Mouse (Mus musculus) cerebellum, adult (tissue): ENCODE results near the gene Clcn2.

Experiments
- ATAC-seq: cut with Nextera tagmentation; 2 replicates; pipeline ENCODE4 v1.9.2; 2017; ENCODE audit warnings: mild to moderate bottlenecking, moderate library complexity, mixed read lengths; ENCODE audit not compliant: insufficient number of reproducible peaks, low FRiP score, low TSS enrichment

Clcn2 gene

GRCm38 (mm10) chr16:20702522-20702893 is 15.0 kb downstream of the Clcn2 start:
- ATAC-seq: no peak

DNA sequence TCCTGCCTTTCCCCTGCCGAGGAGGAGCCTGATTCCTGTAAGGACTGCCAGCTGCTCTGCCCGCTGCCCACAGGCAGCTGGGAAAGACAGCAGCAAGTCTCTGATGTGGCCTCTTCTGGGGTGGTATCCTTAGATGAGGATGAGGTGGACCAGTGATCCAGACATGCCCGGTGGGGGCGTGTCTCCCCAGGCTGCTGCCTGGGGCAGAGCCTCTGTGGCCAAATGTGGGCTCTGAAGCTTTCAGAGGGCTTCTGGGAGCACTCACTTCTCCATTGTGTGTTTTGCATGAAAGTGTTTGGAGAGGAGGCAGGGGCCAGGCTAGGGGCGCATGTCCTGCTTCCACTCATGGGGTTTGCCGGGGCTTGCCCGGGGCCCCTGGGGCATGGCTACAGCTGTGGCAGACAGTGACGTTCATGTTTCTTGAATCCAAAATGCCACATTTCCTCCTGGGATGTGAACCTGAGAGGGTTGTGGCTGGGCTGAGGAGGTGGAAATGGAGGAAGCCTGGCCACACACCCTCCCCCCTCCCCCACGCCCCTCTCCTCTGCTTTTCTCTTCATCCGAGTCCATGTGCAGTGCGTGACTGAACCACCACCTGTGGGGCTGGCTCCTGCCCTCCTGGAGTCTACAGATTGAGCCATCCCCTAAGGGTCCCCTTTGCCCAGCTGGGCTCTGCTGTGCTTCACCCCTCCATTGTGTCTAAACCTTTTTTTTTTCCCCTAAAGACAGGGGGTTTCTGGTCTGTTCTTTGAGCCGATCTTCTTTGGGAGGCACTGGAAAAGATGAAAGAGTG is 15.6 kb downstream of the Clcn2 start:
- ATAC-seq: no peak

DNA sequence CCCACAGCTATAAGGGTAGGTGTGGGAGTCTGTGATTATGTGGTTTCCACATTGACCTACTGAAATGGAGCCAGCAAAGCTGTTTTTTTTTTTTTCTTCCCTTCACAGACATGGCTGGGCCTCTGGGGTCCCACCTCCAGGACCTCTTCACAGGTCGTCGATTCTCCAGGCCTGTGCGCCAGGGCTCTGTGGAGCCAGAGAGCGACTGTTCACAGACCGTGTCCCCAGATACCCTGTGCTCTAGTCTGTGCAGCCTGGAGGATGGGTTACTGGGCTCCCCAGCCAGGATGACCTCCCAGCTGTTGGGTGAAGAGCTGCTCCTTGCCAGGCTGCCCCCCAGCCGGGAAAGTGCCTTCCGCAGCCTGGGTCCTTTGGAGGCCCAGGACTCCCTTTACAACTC is 16.2 kb downstream of the Clcn2 start:
- no peak for ATAC-seq

- ATAC-seq: peak; percentile 47; the same call in 1 of the 2 replicates
These were observed 17.5 kb downstream of the Clcn2 start for GRCm38 (mm10) chr16:20700036-20700435.

DNA sequence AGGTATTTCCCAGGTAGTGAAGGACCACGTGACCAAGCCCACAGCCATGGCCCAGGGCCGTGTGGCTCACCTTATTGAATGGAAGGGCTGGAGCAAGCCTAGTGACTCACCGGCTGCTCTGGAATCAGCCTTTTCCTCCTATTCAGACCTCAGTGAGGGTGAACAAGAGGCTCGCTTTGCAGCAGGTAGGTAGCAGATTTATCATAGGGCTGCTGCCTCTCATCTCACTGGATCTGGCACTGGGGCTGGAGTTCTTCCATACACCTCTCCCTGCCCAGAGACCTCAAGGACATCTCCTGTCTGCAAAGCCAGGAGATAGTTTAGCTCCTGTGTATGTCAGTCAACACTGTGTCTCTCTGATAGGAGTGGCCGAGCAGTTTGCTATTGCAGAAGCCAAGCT is 18.3 kb downstream of the Clcn2 start:
- no peak for ATAC-seq

GRCm38 (mm10) chr16:20695622-20696323 is 21.8 kb downstream of the Clcn2 start:
- peak; percentile 53 for ATAC-seq

DNA sequence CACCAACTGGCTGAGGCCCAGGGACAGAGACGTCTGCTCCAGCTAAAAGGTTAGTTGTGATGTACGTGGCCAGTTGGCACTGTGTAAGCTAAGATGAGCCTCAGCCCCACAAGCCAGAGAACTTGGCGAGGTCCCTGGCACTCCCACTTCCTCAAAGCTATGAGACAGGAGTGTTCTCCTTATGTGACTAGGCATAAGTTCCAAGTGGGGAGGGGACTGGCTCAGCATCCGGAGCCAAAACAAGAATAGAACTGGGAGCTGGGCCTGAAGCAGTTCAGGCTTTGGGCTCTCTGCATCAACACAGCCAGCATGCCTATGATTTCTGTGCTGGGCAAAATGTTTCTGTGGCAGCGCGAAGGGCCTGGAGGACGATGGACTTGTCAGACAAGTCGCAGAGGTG is 22.8 kb downstream of the Clcn2 start:
- ATAC-seq: 0 out of 2 replicates have a peak, but pooled peaks have one; percentile 21

GRCm38 (mm10) chr16:20693111-20693701 is 24.3 kb downstream of the Clcn2 start, which contains the start of gene Fam131a:
Gene Fam131a (plus strand): TSS chr16:20693241.
- ATAC-seq: peak; percentile 85

DNA sequence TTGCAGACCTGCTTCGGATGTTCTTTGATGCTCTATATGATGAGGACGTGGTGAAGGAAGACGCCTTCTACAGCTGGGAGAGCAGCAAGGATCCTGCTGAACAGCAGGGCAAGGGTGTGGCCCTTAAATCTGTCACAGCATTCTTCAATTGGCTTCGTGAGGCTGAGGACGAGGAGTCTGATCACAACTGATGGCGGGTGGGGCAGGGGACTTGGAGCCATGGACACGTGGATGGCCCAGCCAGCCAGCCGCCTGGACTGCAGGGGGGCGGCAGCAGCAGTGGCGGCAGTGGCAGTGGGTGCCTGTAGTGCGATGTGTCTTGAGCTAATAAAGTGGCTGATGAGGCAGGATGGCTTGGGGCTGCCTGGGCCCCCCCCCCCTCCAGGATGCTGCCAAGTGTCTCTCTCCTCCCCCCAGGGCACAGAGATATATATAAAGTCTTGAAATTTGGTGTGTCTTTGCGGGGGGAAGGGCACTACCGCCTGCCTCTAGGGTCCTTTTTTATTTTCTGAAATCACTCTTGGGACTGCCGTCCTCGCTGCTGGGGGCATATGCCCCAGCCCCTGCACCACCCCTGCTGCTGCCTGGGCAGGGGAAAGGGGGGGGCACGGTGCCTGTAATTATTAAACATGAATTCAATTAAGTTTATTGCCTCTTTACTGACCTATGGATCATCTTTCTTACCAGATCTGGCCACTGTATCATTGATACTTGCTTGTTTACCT is 25.1 kb downstream of the Clcn2 start:
- no peak for ATAC-seq

- ATAC-seq: no peak
These were observed 25.9 kb downstream of the Clcn2 start for GRCm38 (mm10) chr16:20691617-20692016.

DNA sequence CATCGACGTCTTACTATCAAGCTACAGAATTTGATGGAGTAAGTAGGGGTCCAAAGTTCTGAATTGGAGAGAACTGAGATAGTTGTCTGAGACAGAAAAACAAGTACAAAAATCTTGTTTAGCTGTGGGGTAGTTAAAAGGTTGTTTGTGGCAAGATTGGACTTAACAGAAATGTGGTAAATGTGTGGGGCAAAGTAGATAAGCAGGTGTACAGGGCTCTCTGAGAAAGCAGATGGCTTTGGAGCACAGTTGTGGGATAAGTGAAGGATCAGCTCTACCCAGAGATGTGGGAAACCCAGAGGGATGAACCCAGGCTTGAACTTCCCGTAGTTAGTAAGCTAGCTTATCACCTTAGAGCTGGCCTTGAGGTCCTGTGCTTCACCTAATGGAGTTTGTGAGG is 26.8 kb downstream of the Clcn2 start:
- ATAC-seq: no peak

GRCm38 (mm10) chr16:20677974-20678675 is 39.4 kb downstream of the Clcn2 start:
- ATAC-seq: 0 out of 2 replicates have a peak, but pooled peaks have one; percentile 45

GRCm38 (mm10) chr16:20677380-20677779 is 40.2 kb downstream of the Clcn2 start:
- ATAC-seq: no peak

DNA sequence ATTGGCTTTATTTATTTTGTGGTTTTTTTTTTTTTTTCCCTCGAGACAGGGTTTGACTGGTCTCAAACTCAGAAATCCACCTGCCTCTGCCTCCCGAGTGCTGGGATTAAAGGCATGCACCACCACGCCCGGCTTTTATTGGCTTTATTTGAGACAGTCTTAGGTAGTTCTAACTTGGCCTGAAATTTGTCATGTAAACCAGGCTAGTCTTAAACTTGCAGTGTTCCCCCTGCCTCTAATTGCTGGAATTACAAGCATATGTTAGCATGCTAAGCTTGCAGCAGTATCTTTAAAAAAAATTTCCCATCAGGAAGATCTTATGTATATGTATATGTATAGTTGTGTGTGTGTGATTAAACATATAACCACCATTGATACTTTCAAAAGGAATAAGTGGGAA is 40.8 kb downstream of the Clcn2 start:
- ATAC-seq: no peak

DNA sequence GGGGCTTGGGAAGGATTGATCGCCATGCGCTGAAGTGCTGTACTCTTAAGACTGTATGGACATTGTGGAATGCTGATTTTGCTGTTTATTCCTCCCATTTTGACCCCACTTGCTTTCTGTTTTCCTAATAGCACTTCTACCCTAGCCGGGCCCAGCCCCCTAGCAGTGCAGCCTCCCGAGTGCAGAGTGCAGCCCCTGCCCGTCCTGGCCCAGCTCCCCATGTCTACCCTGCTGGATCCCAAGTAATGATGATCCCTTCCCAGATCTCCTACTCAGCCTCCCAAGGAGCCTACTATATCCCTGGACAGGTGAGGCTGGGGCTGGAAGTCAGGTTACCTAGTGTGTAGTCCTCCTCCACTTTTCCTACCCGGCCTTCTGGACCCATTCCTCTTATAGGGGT is 42.3 kb downstream of the Clcn2 start:
- no peak for ATAC-seq

GRCm38 (mm10) chr16:20673706-20674303 is 43.7 kb downstream of the Clcn2 start:
- ATAC-seq: no peak

- ATAC-seq: 0 out of 2 replicates have a peak, but pooled peaks have one; percentile 5
These were observed 44.4 kb downstream of the Clcn2 start for GRCm38 (mm10) chr16:20672965-20673705.

- peak; percentile 94 for ATAC-seq
These were observed 45.0 kb downstream of the Clcn2 start for GRCm38 (mm10) chr16:20672500-20672902.

DNA sequence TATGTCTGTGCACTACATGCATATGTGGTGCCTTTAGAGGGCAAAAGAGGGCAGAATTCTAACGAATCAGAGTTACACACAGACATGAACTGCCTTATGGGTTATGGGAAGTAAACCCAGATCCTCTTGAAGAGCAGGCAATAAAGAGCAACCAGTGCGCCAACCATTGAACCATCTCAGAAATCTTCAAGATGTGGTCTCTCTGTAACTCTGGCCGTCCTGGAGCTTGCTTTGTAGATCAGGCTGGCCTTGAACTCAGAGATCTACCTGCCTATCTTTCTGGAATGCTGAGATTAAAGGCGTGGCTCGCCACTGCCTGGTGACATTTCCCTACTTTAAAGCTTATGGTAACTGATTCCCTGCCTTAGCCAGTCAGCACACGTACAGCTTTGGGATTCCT is 45.7 kb downstream of the Clcn2 start:
- ATAC-seq: no peak
